Mouse (Mus musculus) heart, adult 2 months (tissue): Measurements from ENCODE around the gene Msrb2.

Experiments
- CTCF ChIP-seq: fragments of 200-600 bp; IDR thresholded peaks from 2 replicates; pipeline ENCODE4 v1.8.1; 2022; ENCODE audit warnings: antibody characterized with exemption, mild to moderate bottlenecking, moderate library complexity
- EP300 ChIP-seq: fragments of 200-500 bp; IDR thresholded peaks from 2 replicates; pipeline ENCODE4 v1.6.1; 2011; ENCODE audit warnings: low read depth, low read length, control low read depth; ENCODE audit not compliant: insufficient read depth
- POLR2A ChIP-seq: fragments of 200-500 bp; IDR thresholded peaks from 2 replicates; pipeline ENCODE4 v1.6.1; 2011; ENCODE audit warnings: mild to moderate bottlenecking, low read depth, low read length, control low read depth; ENCODE audit not compliant: insufficient read depth

GRCm38 (mm10) chr2:19430746-19431145, 59.5 kb downstream of the Msrb2 start:
- TF ChIP-seq CTCF = no peak
- no peak for TF ChIP-seq POLR2A
- TF ChIP-seq EP300 = no peak
